Comparison of ENCODE assay signal across 25 mouse cellular contexts in genomic region chr9:120681404-120681803, GRCm38 (mm10).
DNase-seq lines count a peak whose midpoint lies in the region; ATAC-seq and TF ChIP-seq lines count a peak whose summit lies in the region.
"Had no signal": no experiment of that assay in that cellular context is flagged by ENCODE, and none has a peak within 500 bp of the region (broad histone marks: within the 10 kb centered on the region; RNA-seq: fewer than 3 reads in every experiment).

No protein-coding gene starts in this region.

- no peak for ATAC-seq in forebrain, embryonic 15.5 days (replicated peaks)
- ATAC-seq: activated CD4-positive, CD25-positive, alpha-beta regulatory T cell, adult 4 months; CD4-positive, CD25-positive, alpha-beta regulatory T cell, adult 4 months; hindbrain, postnatal 0 days; Patski had no signal

- no peak for TF ChIP-seq CTCF in brain, embryonic 14.5 days (IDR thresholded peaks at IDR 0.05; ENCODE audit: borderline replicate concordance, extremely low read depth, insufficient read depth, insufficient read length)

- no peaks in the 10 kb centered on the region for H3K36me3 ChIP-seq in forebrain, embryonic 10.5 days (replicated peaks)
- no peaks in the 10 kb centered on the region for H3K36me3 ChIP-seq in forebrain, embryonic 15.5 days
- H3K36me3 ChIP-seq: embryonic facial prominence, embryonic 12.5 days; G1E; heart, embryonic 15.5 days; hindbrain, embryonic 13.5 days had no signal

- H3K27ac ChIP-seq in forebrain, embryonic 10.5 days = peak overlapping the region; percentile 44; the same call in 1 of the 2 replicates
- no peak overlapping the region for H3K27ac ChIP-seq in forebrain, embryonic 15.5 days (replicated peaks)
- H3K27ac ChIP-seq: embryonic facial prominence, embryonic 12.5 days; heart, adult 2 months; heart, embryonic 15.5 days; hindbrain, embryonic 13.5 days; hindbrain, postnatal 0 days had no signal

- WGBS in forebrain, embryonic 10.5 days = 17% methylated on average over 7 of the region's 7 CpGs
- 16% methylated on average over 7 of the region's 7 CpGs for WGBS in forebrain, embryonic 15.5 days

- H3K4me2 ChIP-seq in forebrain, embryonic 15.5 days (replicated peaks) = no peak overlapping the region
- H3K4me2 ChIP-seq: embryonic facial prominence, embryonic 12.5 days; heart, embryonic 11.5 days; heart, embryonic 15.5 days; hindbrain, embryonic 13.5 days had no signal

- DNase-seq in forebrain, embryonic 10.5 days (ENCODE audit: extremely low spot score, low spot score) = no peak
- peak; percentile 60 for DNase-seq in heart, adult 11 months
- DNase-seq in heart, adult 18-20 months = no peak
- DNase-seq in brain, embryonic 14.5 days (ENCODE audit: low read depth) = peak; percentile 76
- DNase-seq in ovary, adult 18-20 months (ENCODE audit: low spot score) = no peak
- DNase-seq in urinary bladder, postnatal 36 days (ENCODE audit: low spot score in 2 of 2) = no peak
- DNase-seq: adrenal gland, postnatal 14 days; B cell, adult 2 months; cerebellum, adult 18-20 months; cerebellum, postnatal 10 days; embryo, embryonic 11 days; gastrocnemius, postnatal 36 days; heart, adult 2 months; heart, postnatal 14 days; kidney, adult 11 months had no signal

- no peak overlapping the region for H3K9ac ChIP-seq in forebrain, embryonic 15.5 days (replicated peaks)
- H3K9ac ChIP-seq: embryonic facial prominence, embryonic 12.5 days; heart, embryonic 15.5 days; hindbrain, embryonic 13.5 days had no signal

- TF ChIP-seq POLR2A in brain, embryonic 14.5 days (IDR thresholded peaks at IDR 0.05; ENCODE audit: borderline replicate concordance, extremely low read depth, insufficient read depth, insufficient read length, poor library complexity, severe bottlenecking) = no peak

- H3K9me3 ChIP-seq in forebrain, embryonic 10.5 days = no peaks in the 10 kb centered on the region
- H3K9me3 ChIP-seq in forebrain, embryonic 15.5 days = no peaks in the 10 kb centered on the region
- H3K9me3 ChIP-seq: embryonic facial prominence, embryonic 12.5 days; G1E; heart, embryonic 15.5 days; hindbrain, embryonic 13.5 days had no signal

- peaks cover 66% of the 10 kb centered on the region for H3K4me1 ChIP-seq in forebrain, embryonic 10.5 days
- H3K4me1 ChIP-seq in forebrain, embryonic 15.5 days = peaks cover 17% of the 10 kb centered on the region

- H3K4me3 ChIP-seq in forebrain, embryonic 10.5 days = no peak overlapping the region
- no peak overlapping the region for H3K4me3 ChIP-seq in forebrain, embryonic 15.5 days
- H3K4me3 ChIP-seq: embryonic facial prominence, embryonic 12.5 days; heart, adult 2 months; heart, embryonic 15.5 days; hindbrain, embryonic 13.5 days had no signal

- peaks cover 10% of the 10 kb centered on the region for H3K27me3 ChIP-seq in forebrain, embryonic 10.5 days (ENCODE audit: poor library complexity, severe bottlenecking)
- no peaks in the 10 kb centered on the region for H3K27me3 ChIP-seq in forebrain, embryonic 15.5 days
- H3K27me3 ChIP-seq: embryonic facial prominence, embryonic 12.5 days; heart, embryonic 15.5 days; hindbrain, embryonic 13.5 days; Patski had no signal

Comparison
In these comparisons a context has a peak if more than half of its experiments do, and no peak if none do; other contexts are left out.
1. DNase-seq: peak in heart, adult 11 months (single experiment) and brain, embryonic 14.5 days (single experiment); none in forebrain, embryonic 10.5 days (single experiment), heart, adult 18-20 months (0 of 2), ovary, adult 18-20 months (single experiment) and urinary bladder, postnatal 36 days (0 of 2).